Mouse (Mus musculus) ES-E14 (cell line): ENCODE data around the gene Ptges. TPM values are rescaled to one million over a fixed set of nuclear protein-coding genes. Genes with fewer than 3 reads are reported as not detected.

Experiments
- DNase-seq: peaks from one replicate; pipeline ENCODE4 v3.0.0-alpha.2; 2013; ENCODE audit warnings: low read depth, low spot score
- H3K27ac ChIP-seq: 2 replicates; pipeline ENCODE4 v1.5.1; 2012; ENCODE audit warnings: low read depth, mild to moderate bottlenecking, low read length, moderate library complexity, mixed read lengths; ENCODE audit not compliant: poor library complexity, insufficient read depth, severe bottlenecking
- H3K36me3 ChIP-seq: 2 replicates; pipeline ENCODE4 v1.6.1; 2012; ENCODE audit warnings: mild to moderate bottlenecking, low read length, moderate library complexity, mixed read lengths; ENCODE audit not compliant: control insufficient read depth, poor library complexity, insufficient read depth, severe bottlenecking
- H3K4me1 ChIP-seq, 2 experiments: fragments of 150-350 bp in 1 of 2; sonication (generic) in 1 of 2; 2 replicates each; pipeline ENCODE4 v1.6.1; 2012; ENCODE audit warnings: low read length in 2 of 2, mild to moderate bottlenecking in 1 of 2, mixed read lengths in 1 of 2; ENCODE audit not compliant: control insufficient read depth in 2 of 2, insufficient read depth in 2 of 2, poor library complexity in 1 of 2
- H3K4me3 ChIP-seq, 2 experiments: fragments of 150-350 bp in 1 of 2; sonication (generic) in 1 of 2; 2 replicates each; pipeline ENCODE4 v1.5.1; 2012; ENCODE audit warnings: low read length in 2 of 2, low read depth in 1 of 2, mild to moderate bottlenecking in 1 of 2, mixed read lengths in 1 of 2; ENCODE audit not compliant: insufficient read depth in 1 of 2, poor library complexity in 1 of 2, severe bottlenecking in 1 of 2
- H3K9ac ChIP-seq: 2 replicates; pipeline ENCODE4 v1.6.1; 2012; ENCODE audit warnings: low read depth, mild to moderate bottlenecking, low read length, mixed read lengths; ENCODE audit not compliant: poor library complexity, insufficient read depth, severe bottlenecking
- H3K9me3 ChIP-seq: fragments of 150-350 bp; sonication (generic); 2 replicates; pipeline ENCODE4 v1.6.1; 2012; ENCODE audit warnings: low read depth, mild to moderate bottlenecking, low read length; ENCODE audit not compliant: control insufficient read depth, insufficient read depth
- CHD2 ChIP-seq: IDR thresholded peaks from 2 replicates; pipeline ENCODE4 v1.6.1; 2014; ENCODE audit warnings: mild to moderate bottlenecking, low read depth, low read length, inconsistent platforms
- HCFC1 ChIP-seq: IDR thresholded peaks from 2 replicates; pipeline ENCODE4 v1.6.1; 2012; ENCODE audit warnings: low read length, inconsistent platforms, borderline replicate concordance; ENCODE audit not compliant: insufficient read depth
- MAFK ChIP-seq: IDR thresholded peaks from 2 replicates; pipeline ENCODE4 v1.6.1; 2014; ENCODE audit warnings: mild to moderate bottlenecking, low read depth, low read length, inconsistent platforms; ENCODE audit not compliant: insufficient read depth
- ZC3H11A ChIP-seq: IDR thresholded peaks from 2 replicates; pipeline ENCODE4 v1.6.1; 2012; ENCODE audit warnings: low read depth, mild to moderate bottlenecking, inconsistent platforms, low read length, borderline replicate concordance
- ZNF384 ChIP-seq: IDR thresholded peaks from 2 replicates; pipeline ENCODE4 v1.6.1; 2012; ENCODE audit warnings: low read depth, low read length, inconsistent platforms
- in situ Hi-C, 2 experiments: fragments of 600-800 bp; cut with MboI; formaldehyde crosslinking; loops; one replicate each; pipeline ENCODE4 v1.15.1; 2025; ENCODE audit warnings: low sequenced_read_pairs in 2 of 2, inconsistent platforms in 1 of 2; ENCODE audit not compliant: unreplicated experiment in 2 of 2
- total RNA-seq: library from RNA; depleted of rRNA; stranded (reverse); fragments of 300-350 nt; gene quantifications from 2 replicates; pipeline ENCODE4 v1.2.3, GENCODE M21; 2012; rRNA removed

Ptges gene
- 25.5 and 30.3 TPM in 2 replicates for total RNA-seq

GRCm38 (mm10) chr2:30929483-30930045 lies at the start of gene Ptges:
Gene Ptges, minus strand, starts transcription at chr2:30929863.
- H3K9ac ChIP-seq: peak within 1 kb of the TSS; percentile 45; the same call in 1 of the 2 replicates
- TF ChIP-seq CHD2 (no peak), MAFK (no peak), ZNF384 (no peak), ZC3H11A (no peak), HCFC1 (no peak)
- H3K9me3 ChIP-seq: no peaks in the 10 kb centered on the region
- in situ Hi-C loops: no loop called here
- peaks cover 6 to 35% of the 10 kb centered on the region in 2 experiments for H3K4me1 ChIP-seq
- peak within 1 kb of the TSS; percentile 69 for H3K27ac ChIP-seq
- no peaks in the 10 kb centered on the region for H3K36me3 ChIP-seq
- H3K4me3 ChIP-seq: peak within 1 kb of the TSS; percentile 31 to 61
- DNase-seq: peak; percentile 81

- Histone ChIP-seq H3K27ac (no peak within 1 kb of the TSS), H3K4me3 (peak within 1 kb of the TSS; percentile 74 to 86), H3K9ac (peak within 1 kb of the TSS; percentile 80), H3K9me3 (no peaks in the 10 kb centered on the region; the same call in 1 of the 2 replicates), H3K4me1 (peaks cover 0 to 5% of the 10 kb centered on the region in 2 experiments; a peak in 2 of 4 replicates), H3K36me3 (peaks cover 33% of the 10 kb centered on the region)
- DNase-seq: peak; percentile 83
- no peak for TF ChIP-seq ZNF384
- no peak for TF ChIP-seq ZC3H11A
- TF ChIP-seq HCFC1: peak; percentile 91
- TF ChIP-seq MAFK: no peak
- no peak for TF ChIP-seq CHD2
- in situ Hi-C loops: no loop called here
These were observed 38.0 kb upstream of the Ptges start, which contains the start of gene Tor1a for GRCm38 (mm10) chr2:30967352-30968327. Gene Tor1a, minus strand, starts transcription at chr2:30967933.

GRCm38 (mm10) chr2:30966826-30967225 lies 37.2 kb upstream of the Ptges start:
- Histone ChIP-seq H3K27ac (no peak overlapping the region), H3K4me3 (peak overlapping the region; percentile 74 to 86), H3K4me1 (peaks cover 0 to 5% of the 10 kb centered on the region in 2 experiments; a peak in 2 of 4 replicates), H3K36me3 (peaks cover 41% of the 10 kb centered on the region), H3K9me3 (no peaks in the 10 kb centered on the region; the same call in 1 of the 2 replicates), H3K9ac (peak overlapping the region; percentile 80)
- in situ Hi-C loops: no loop called here
- no peak for DNase-seq
- TF ChIP-seq HCFC1 (no peak), ZC3H11A (no peak), MAFK (no peak), CHD2 (no peak), ZNF384 (no peak)

DNA sequence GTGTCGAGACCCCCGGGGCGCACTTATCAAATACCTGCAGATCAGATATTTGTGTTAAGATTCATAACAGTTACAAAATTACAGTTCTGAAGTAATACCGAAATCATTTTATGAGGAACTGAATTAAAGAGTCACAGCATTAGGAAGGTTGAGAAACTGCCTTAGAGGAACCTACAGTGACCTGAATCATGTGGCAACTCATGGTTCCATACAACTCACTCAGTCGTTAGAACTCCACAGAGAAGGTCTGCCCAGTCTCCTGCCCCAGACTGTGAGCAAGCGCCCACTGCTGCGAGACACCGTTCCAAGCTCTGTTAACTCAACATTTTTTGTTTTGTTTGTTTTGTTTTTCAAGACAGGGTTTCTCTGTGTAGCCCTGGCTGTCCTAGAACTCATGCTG lies 36.0 kb upstream of the Ptges start:
- H3K9ac ChIP-seq: no peak overlapping the region
- no peak overlapping the region for H3K4me3 ChIP-seq
- H3K36me3 ChIP-seq: peaks cover 52% of the 10 kb centered on the region
- H3K9me3 ChIP-seq: no peaks in the 10 kb centered on the region; the same call in 1 of the 2 replicates
- peaks cover 0 to 5% of the 10 kb centered on the region in 2 experiments; a peak in 2 of 4 replicates for H3K4me1 ChIP-seq
- DNase-seq: no peak
- no peak overlapping the region for H3K27ac ChIP-seq
- in situ Hi-C loops: no loop called here
- TF ChIP-seq HCFC1 (no peak), ZNF384 (no peak), ZC3H11A (no peak), CHD2 (no peak), MAFK (no peak)
